Mouse (Mus musculus) hindbrain, embryonic 15.5 days (tissue): ENCODE measurements around the gene Gpcpd1. TPM values are rescaled to one million over a fixed set of nuclear protein-coding genes. Genes with fewer than 3 reads are reported as not detected.

Experiments used
- ATAC-seq: fragments of 200-750 bp; cut with Nextera tagmentation; 2 replicates; pipeline ENCODE4 v1.8.0; 2017; ENCODE audit warnings: low read depth, moderate number of reproducible peaks, moderate TSS enrichment; ENCODE audit not compliant: low FRiP score
- H3K27ac ChIP-seq: fragments of 300-500 bp; sonication (generic); replicated peaks from 2 replicates; pipeline ENCODE4 v1.5.1; 2015; ENCODE audit warnings: mild to moderate bottlenecking, inconsistent platforms
- H3K27me3 ChIP-seq: fragments of 300-500 bp; sonication (generic); 2 replicates; pipeline ENCODE4 v1.6.1; 2015; ENCODE audit warnings: control low read depth, inconsistent platforms
- H3K36me3 ChIP-seq: fragments of 300-500 bp; sonication (generic); 2 replicates; pipeline ENCODE4 v1.6.1; 2015; ENCODE audit warnings: control low read depth, inconsistent platforms
- H3K4me1 ChIP-seq: fragments of 300-500 bp; sonication (generic); replicated peaks from 2 replicates; pipeline ENCODE4 v1.6.1; 2015; ENCODE audit warnings: control low read depth, inconsistent platforms
- H3K4me2 ChIP-seq: fragments of 300-500 bp; sonication (generic); 2 replicates; pipeline ENCODE4 v1.6.1; 2015; ENCODE audit warnings: moderate library complexity, mild to moderate bottlenecking, inconsistent platforms
- H3K4me3 ChIP-seq: fragments of 300-500 bp; sonication (generic); 2 replicates; pipeline ENCODE4 v1.5.1; 2015; ENCODE audit warnings: mild to moderate bottlenecking, inconsistent platforms
- H3K9ac ChIP-seq: fragments of 300-500 bp; sonication (generic); 2 replicates; pipeline ENCODE4 v1.6.1; 2015; ENCODE audit warnings: inconsistent platforms
- H3K9me3 ChIP-seq: fragments of 300-500 bp; sonication (generic); 2 replicates; pipeline ENCODE4 v1.6.1; 2016; ENCODE audit warnings: control low read depth, inconsistent platforms
- WGBS: fragments of 180-500 bp; shearing (Covaris S2); methylation state at CpG from one replicate; pipeline ENCODE4 v1.1.7; 2015; 5-methylcytosine and 5-hydroxymethylcytosine counted together
- polyA plus RNA-seq: library from polyadenylated mRNA; unstranded; fragments of >200 nt; fragmentation: Nextera tagmentation; extraction: Ambion mirVana; gene quantifications from 2 replicates; pipeline ENCODE4 v1.2.1, GENCODE M21; 2015

Gpcpd1 gene
- polyA plus RNA-seq, 1 experiment from 2014 or later = 76.3 TPM

- Histone ChIP-seq H3K9ac (no peak overlapping the region), H3K4me2 (no peak overlapping the region), H3K9me3 (no peaks in the 10 kb centered on the region), H3K27me3 (no peaks in the 10 kb centered on the region), H3K4me1 (no peaks in the 10 kb centered on the region), H3K4me3 (no peak overlapping the region), H3K27ac (no peak overlapping the region), H3K36me3 (no peaks in the 10 kb centered on the region)
- 84% methylated on average over 7 of the region's 7 CpGs for WGBS
- peak; percentile 74 for ATAC-seq
Observed at GRCm38 (mm10) chr2:132497412-132498135, 90.0 kb downstream of the Gpcpd1 start.

DNA sequence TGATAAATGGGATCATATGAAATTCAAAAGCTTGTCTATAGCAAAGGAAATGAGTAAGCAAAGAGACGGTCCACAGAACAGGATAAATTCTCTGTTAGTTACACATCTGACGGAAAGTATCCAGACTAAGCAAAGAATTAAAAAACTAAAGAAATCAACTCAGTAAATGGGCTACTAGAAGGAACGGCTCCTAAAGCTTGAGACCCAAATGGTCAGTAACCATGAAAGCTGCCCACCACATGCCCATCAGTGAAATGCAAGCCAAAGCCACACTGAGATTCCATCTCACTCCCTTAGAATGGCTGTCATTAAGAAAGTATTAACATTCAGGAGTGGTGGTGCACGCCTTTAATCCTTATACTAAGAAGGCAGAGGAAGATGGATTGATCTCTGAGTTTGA, 94.3 kb downstream of the Gpcpd1 start:
- Histone ChIP-seq H3K27me3 (no peaks in the 10 kb centered on the region), H3K4me1 (no peaks in the 10 kb centered on the region)
- WGBS = 92% methylated on average over 4 of the region's 4 CpGs

DNA sequence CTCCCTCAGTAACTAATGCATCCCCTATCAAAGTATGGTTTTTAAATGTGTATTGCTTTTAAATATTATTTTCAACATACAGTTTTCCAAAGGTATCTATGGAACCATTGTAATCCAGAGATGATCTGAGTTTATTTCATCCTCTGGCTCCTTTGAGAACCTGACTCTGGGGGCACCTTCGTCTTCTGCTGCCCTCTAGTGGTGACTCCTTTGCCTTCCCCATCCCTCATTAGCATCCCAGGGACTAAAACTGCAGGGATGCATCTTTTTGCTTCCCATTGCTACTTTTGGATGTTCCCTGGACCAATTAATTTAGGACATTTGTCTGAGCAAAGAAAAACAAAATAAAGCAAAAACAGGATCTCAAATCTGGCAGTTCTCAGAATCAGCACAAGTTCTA, 102.1 kb downstream of the Gpcpd1 start:
- no peak overlapping the region for H3K9ac ChIP-seq
- H3K4me2 ChIP-seq = no peak overlapping the region
- no peak; the same call in 1 of the 2 replicates for ATAC-seq
- H3K36me3 ChIP-seq = no peaks in the 10 kb centered on the region
- H3K4me1 ChIP-seq = no peaks in the 10 kb centered on the region
- no peak overlapping the region for H3K4me3 ChIP-seq
- no peaks in the 10 kb centered on the region for H3K9me3 ChIP-seq
- H3K27ac ChIP-seq = no peak overlapping the region
- 0% methylated on average over 1 of the region's 1 CpGs for WGBS
- H3K27me3 ChIP-seq = no peaks in the 10 kb centered on the region

More for the DNA sequence above, 94.3 kb downstream of the Gpcpd1 start:
- Histone ChIP-seq H3K4me2 (no peak overlapping the region), H3K36me3 (no peaks in the 10 kb centered on the region), H3K9ac (no peak overlapping the region), H3K9me3 (no peaks in the 10 kb centered on the region), H3K27ac (no peak overlapping the region), H3K4me3 (no peak overlapping the region)
- ATAC-seq = no peak

DNA sequence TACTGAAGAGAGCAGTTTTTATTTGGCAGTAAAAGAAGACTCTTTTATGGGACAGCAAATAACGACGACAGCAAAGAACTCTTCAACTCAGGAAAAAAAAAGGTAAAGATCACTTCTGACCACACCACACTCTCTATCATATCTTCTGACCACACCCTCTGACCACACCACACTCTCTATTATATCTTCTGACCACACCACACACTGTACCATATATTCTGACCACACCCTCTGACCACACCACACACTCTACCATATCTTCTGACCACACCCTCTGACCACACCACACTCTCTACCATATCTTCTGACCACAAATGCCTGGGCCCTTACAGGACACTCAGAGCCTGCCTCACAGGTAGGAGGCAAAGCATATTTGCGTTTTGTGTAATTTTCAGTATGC, 106.0 kb downstream of the Gpcpd1 start:
- Histone ChIP-seq H3K36me3 (no peaks in the 10 kb centered on the region), H3K4me1 (no peaks in the 10 kb centered on the region), H3K27ac (no peak overlapping the region), H3K4me3 (no peak overlapping the region), H3K4me2 (no peak overlapping the region), H3K9me3 (no peaks in the 10 kb centered on the region), H3K27me3 (no peaks in the 10 kb centered on the region), H3K9ac (no peak overlapping the region)
- WGBS = 85% methylated on average over 3 of the region's 3 CpGs
- no peak for ATAC-seq

Other genes with a start within 250 kb of the Gpcpd1 start
- gene Prokr2, start 202.3 kb downstream of the Gpcpd1 start, polyA plus RNA-seq = 4.4 and 5.2 TPM in 2 replicates
- 18.8 and 22.6 TPM in 2 replicates for gene Shld1, start 99.2 kb upstream of the Gpcpd1 start, polyA plus RNA-seq
- gene Chgb, start 193.5 kb upstream of the Gpcpd1 start, polyA plus RNA-seq = 103 and 107 TPM in 2 replicates
- 18.5 and 18.8 TPM in 2 replicates for gene Trmt6, start 228.3 kb upstream of the Gpcpd1 start, polyA plus RNA-seq
- gene Mcm8, start 228.4 kb upstream of the Gpcpd1 start, polyA plus RNA-seq = 5.1 and 6.1 TPM in 2 replicates